Mouse (Mus musculus): ENCODE measurements around the gene Mcmbp. TPM values are rescaled to one million over a fixed set of nuclear protein-coding genes. Genes with fewer than 3 reads are reported as not detected.

The Mcmbp gene
- polyA plus RNA-seq, 1 experiment from 2014 or later = 60.7 TPM

DNA sequence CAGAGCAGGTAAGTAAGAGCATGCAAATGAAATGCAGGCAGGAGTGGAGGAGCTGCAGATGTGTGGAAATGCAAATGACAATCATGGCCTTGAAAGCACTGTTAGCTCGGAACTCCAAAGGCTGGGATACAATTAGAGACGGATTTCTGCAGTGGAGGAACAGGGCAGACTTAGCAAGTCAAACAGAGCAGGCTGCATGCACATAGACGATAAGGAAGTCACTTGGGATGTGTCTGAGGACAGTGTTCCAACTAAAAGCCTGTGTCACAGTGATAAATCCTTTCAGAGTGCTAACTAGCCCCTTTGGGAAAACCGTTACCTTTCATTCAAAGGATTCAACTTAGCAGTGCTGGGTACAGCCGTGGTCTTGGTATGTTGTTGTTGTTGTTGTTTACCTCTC lies 72.5 kb downstream of the Mcmbp start:
- no peak overlapping the region for H3K4me3 ChIP-seq (replicated peaks)
- no peaks in the 10 kb centered on the region for H3K9me3 ChIP-seq
- H3K4me1 ChIP-seq (replicated peaks) = peaks cover 34% of the 10 kb centered on the region
- H3K27me3 ChIP-seq = no peaks in the 10 kb centered on the region
- H3K27ac ChIP-seq = peak overlapping the region; percentile 76
- no peaks in the 10 kb centered on the region for H3K36me3 ChIP-seq
- H3K4me2 ChIP-seq (replicated peaks) = no peak overlapping the region
- peak; percentile 45 for ATAC-seq
- 38% methylated on average over 5 of the region's 5 CpGs for WGBS
- H3K9ac ChIP-seq (replicated peaks) = no peak overlapping the region

DNA sequence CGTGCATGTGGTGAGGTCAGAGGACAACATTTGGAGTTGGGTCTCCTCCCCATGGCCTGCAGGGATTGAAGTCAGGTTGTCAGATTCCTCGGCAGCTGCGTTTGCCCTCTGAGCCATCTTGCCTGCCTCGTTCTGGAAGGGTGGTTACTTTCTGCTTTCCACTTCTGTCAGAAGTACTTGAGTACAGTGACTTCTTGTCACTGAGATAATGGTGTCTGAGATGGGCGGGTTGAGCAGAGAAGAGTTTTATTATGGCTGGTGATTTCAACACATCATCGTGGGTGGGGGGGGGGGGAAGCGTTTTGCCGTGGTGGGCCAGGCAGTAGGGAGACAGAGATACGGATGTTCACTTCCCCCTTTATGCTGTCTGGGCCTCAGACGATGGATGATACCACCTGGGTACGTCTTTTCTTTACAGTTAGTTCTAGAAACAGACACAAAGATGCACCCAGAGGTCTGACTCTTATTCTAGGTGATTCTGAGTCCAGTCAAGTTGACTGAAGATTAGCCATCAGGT lies 75.4 kb downstream of the Mcmbp start:
- Histone ChIP-seq H3K36me3 (no peaks in the 10 kb centered on the region), H3K9ac (replicated peaks) (no peak overlapping the region), H3K27ac (no peak overlapping the region), H3K4me2 (replicated peaks) (no peak overlapping the region), H3K4me1 (replicated peaks) (peaks cover 16% of the 10 kb centered on the region), H3K27me3 (no peaks in the 10 kb centered on the region), H3K4me3 (replicated peaks) (no peak overlapping the region), H3K9me3 (no peaks in the 10 kb centered on the region)
- 93% methylated on average over 11 of the region's 11 CpGs for WGBS
- ATAC-seq = no peak

DNA sequence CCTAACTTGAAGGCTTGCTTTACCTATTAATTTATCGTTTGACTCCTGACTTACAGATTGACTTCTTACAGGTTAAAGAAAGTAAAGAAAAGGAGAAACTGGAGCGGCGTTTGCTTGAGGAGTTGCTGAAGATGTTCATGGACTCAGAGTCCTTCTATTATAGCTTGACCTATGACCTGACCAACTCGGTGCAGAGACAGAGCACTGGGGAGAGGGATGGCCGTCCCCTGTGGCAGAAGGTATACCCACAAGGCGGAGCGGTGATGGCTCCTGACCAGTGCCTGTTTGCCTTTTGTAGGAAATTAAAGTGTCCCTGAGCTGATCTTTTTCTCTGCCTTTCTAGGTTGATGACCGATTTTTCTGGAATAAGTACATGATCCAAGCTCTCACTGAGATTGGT lies 76.4 kb downstream of the Mcmbp start:
- no peak for ATAC-seq
- Histone ChIP-seq H3K36me3 (peaks cover 8% of the 10 kb centered on the region; the same call in 1 of the 2 replicates), H3K4me2 (replicated peaks) (no peak overlapping the region), H3K9me3 (no peaks in the 10 kb centered on the region), H3K4me1 (replicated peaks) (peaks cover 16% of the 10 kb centered on the region), H3K27ac (no peak overlapping the region), H3K27me3 (no peaks in the 10 kb centered on the region), H3K4me3 (replicated peaks) (no peak overlapping the region), H3K9ac (replicated peaks) (no peak overlapping the region)
- WGBS = 88% methylated on average over 8 of the region's 8 CpGs

DNA sequence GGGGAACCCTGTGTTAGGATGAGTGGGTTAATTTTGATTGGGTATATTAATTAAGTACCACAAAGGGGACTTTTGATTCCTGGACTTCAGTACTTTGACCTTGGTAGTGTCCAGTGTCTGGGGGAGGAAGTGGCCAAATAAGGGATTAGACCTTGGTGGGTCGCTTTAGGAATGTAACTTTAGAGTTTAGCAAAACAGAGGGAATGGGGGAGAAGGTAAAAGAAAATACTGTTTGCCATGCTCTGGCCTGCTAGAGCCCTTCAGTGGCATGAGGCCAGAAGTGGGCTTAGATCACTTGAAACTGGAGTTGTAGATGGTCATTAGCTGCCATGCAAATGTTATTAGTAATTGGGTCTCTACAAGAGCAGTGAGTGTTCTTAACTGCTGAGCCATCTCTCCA lies 83.3 kb downstream of the Mcmbp start:
- 79% methylated on average over 1 of the region's 1 CpGs for WGBS
- H3K4me1 ChIP-seq (replicated peaks) = no peaks in the 10 kb centered on the region

More for the DNA sequence above, 83.3 kb downstream of the Mcmbp start:
- Histone ChIP-seq H3K27me3 (no peaks in the 10 kb centered on the region), H3K9ac (replicated peaks) (no peak overlapping the region), H3K27ac (no peak overlapping the region), H3K4me2 (replicated peaks) (no peak overlapping the region), H3K36me3 (peaks cover 8% of the 10 kb centered on the region; the same call in 1 of the 2 replicates), H3K9me3 (no peaks in the 10 kb centered on the region), H3K4me3 (replicated peaks) (no peak overlapping the region)
- no peak for ATAC-seq

Other genes starting within 250 kb of the Mcmbp start
- gene Bag3, start 216.9 kb downstream of the Mcmbp start, polyA plus RNA-seq (2015; fragmentation: Nextera tagmentation; extraction: Ambion mirVana) = 2.1 and 2.6 TPM in 2 replicates
- 306 and 336 TPM in 2 replicates for gene Inpp5f, start 129.2 kb downstream of the Mcmbp start, polyA plus RNA-seq (2015; fragmentation: Nextera tagmentation; extraction: Ambion mirVana)
- gene Sec23ip, start 4.4 kb upstream of the Mcmbp start, polyA plus RNA-seq (2015; fragmentation: Nextera tagmentation; extraction: Ambion mirVana) = 42.3 and 44.6 TPM in 2 replicates